Mouse (Mus musculus) embryo, embryonic 10 days (tissue): ENCODE measurements around the gene Fam163a.

Experiments used
- DNase-seq: peaks from one replicate; pipeline ENCODE4 v3.0.0-alpha.2; 2015; ENCODE audit warnings: low spot score

Fam163a gene

GRCm38 (mm10) chr1:156077655-156078054 lies 127.2 kb downstream of the Fam163a start:
- DNase-seq = peak; percentile 34

- DNase-seq = no peak
Observed at GRCm38 (mm10) chr1:156076474-156076873, 128.4 kb downstream of the Fam163a start.

- DNase-seq = peak; percentile 80
Observed at GRCm38 (mm10) chr1:156074575-156074974, 130.3 kb downstream of the Fam163a start.

GRCm38 (mm10) chr1:156073169-156073821 lies 131.5 kb downstream of the Fam163a start:
- DNase-seq = no peak

- DNase-seq = no peak
Observed at GRCm38 (mm10) chr1:156070106-156070505, 134.7 kb downstream of the Fam163a start.

- no peak for DNase-seq
Observed at GRCm38 (mm10) chr1:156066133-156066532, 138.7 kb downstream of the Fam163a start.

- DNase-seq = no peak
Observed at GRCm38 (mm10) chr1:156062193-156062592, 142.6 kb downstream of the Fam163a start.

GRCm38 (mm10) chr1:156058207-156058606 lies 146.6 kb downstream of the Fam163a start:
- DNase-seq = no peak

GRCm38 (mm10) chr1:156046688-156047087 lies 158.1 kb downstream of the Fam163a start:
- DNase-seq = no peak

GRCm38 (mm10) chr1:156044211-156044611 lies 160.6 kb downstream of the Fam163a start:
- DNase-seq = no peak

- DNase-seq = peak; percentile 81
Observed at GRCm38 (mm10) chr1:156043027-156043426, 161.8 kb downstream of the Fam163a start.

GRCm38 (mm10) chr1:156042481-156042880 lies 162.3 kb downstream of the Fam163a start:
- DNase-seq = no peak

- no peak for DNase-seq
Observed at GRCm38 (mm10) chr1:156041451-156042241, 163.2 kb downstream of the Fam163a start.

GRCm38 (mm10) chr1:156040731-156041401 lies 164.0 kb downstream of the Fam163a start:
- peak; percentile 98 for DNase-seq

- peak; percentile 33 for DNase-seq
Observed at GRCm38 (mm10) chr1:156039989-156040388, 164.8 kb downstream of the Fam163a start.

- DNase-seq = no peak
Observed at GRCm38 (mm10) chr1:156037144-156037583, 167.7 kb downstream of the Fam163a start.

- DNase-seq = peak; percentile 99
Observed at GRCm38 (mm10) chr1:156035930-156036737, 168.7 kb downstream of the Fam163a start, which contains the start of gene Tor1aip1. Tor1aip1 (minus strand) TSS chr1:156036480.

GRCm38 (mm10) chr1:156035269-156035929 lies 169.4 kb downstream of the Fam163a start, which contains the start of gene Tor1aip2:
Tor1aip2 (plus strand) TSS chr1:156035403.
- DNase-seq = peak; percentile 87

GRCm38 (mm10) chr1:156034661-156035060 lies 170.2 kb downstream of the Fam163a start:
- no peak for DNase-seq

GRCm38 (mm10) chr1:156033921-156034320 lies 170.9 kb downstream of the Fam163a start:
- no peak for DNase-seq

GRCm38 (mm10) chr1:156028340-156028975 lies 176.4 kb downstream of the Fam163a start:
- DNase-seq = no peak
